Mouse (Mus musculus): ENCODE data around the gene 2310034G01Rik.

2310034G01Rik gene

GRCm38 (mm10) chr19:46314872-46315742 lies 35.0 kb downstream of the 2310034G01Rik start:
- DNase-seq (ENCODE audit: low spot score in 2 of 2), result peak; percentile 13 to 15

DNA sequence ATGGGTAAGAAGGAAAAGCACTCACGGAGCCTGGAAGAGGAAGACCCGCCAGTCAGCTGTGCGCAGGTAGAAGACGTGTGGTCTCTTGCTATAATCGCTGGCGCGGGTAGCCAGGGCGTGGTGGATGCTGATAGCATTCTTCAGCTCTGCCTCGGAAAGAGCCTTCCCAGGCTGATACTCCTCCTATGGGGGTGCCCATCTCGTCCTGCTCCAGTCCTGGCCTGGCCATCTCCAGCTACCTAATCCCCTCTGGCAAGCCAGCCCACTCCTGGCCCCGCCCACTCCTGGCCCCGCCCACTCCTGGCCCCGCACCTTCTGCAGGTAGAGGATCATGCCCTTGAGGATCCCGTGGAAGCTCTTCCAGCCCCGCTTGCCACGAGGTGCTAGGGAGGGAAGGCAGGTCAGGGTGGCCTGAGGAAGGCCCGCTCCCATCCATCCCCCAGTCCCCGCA lies 35.9 kb downstream of the 2310034G01Rik start:
- DNase-seq (ENCODE audit: low spot score in 2 of 2), result peak; percentile 32 to 34

- no peak for DNase-seq (ENCODE audit: low spot score in 2 of 2)
Measured at GRCm38 (mm10) chr19:46313591-46313990, 36.5 kb downstream of the 2310034G01Rik start.

GRCm38 (mm10) chr19:46313116-46313515 lies 37.0 kb downstream of the 2310034G01Rik start:
- no peak for DNase-seq (ENCODE audit: low spot score in 2 of 2)

GRCm38 (mm10) chr19:46312566-46312965 lies 37.5 kb downstream of the 2310034G01Rik start:
- no peak for DNase-seq (ENCODE audit: low spot score in 2 of 2)

- no peak for DNase-seq (ENCODE audit: low spot score in 2 of 2)
Measured at GRCm38 (mm10) chr19:46311341-46311740, 38.8 kb downstream of the 2310034G01Rik start.

DNA sequence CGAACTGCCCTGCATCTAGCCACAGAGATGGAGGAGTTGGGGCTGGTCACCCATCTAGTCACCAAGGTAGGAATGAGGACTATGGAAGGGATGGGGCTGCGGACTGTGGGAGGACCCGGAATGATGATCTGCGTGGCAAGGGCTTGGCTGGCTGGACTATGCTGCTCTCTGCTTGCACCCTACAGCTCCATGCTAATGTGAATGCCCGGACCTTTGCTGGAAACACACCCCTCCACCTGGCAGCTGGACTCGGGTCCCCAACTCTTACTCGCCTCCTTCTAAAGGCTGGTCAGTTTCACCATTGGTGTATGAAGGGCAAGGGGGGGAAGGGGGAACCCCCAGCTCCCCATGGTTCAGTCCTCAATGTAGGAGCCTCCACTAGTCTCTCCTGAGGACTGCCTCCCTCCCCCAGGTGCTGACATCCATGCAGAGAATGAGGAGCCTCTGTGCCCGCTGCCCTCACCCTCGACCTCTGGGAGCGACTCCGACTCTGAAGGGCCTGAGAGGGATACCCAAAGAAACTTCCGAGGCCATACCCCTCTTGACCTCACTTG lies 39.7 kb downstream of the 2310034G01Rik start:
- no peak for DNase-seq (ENCODE audit: low spot score in 2 of 2)

GRCm38 (mm10) chr19:46309651-46310305 lies 40.3 kb downstream of the 2310034G01Rik start:
- DNase-seq (ENCODE audit: low spot score in 2 of 2), result peak in 1 of 2 experiments; percentile 7

DNA sequence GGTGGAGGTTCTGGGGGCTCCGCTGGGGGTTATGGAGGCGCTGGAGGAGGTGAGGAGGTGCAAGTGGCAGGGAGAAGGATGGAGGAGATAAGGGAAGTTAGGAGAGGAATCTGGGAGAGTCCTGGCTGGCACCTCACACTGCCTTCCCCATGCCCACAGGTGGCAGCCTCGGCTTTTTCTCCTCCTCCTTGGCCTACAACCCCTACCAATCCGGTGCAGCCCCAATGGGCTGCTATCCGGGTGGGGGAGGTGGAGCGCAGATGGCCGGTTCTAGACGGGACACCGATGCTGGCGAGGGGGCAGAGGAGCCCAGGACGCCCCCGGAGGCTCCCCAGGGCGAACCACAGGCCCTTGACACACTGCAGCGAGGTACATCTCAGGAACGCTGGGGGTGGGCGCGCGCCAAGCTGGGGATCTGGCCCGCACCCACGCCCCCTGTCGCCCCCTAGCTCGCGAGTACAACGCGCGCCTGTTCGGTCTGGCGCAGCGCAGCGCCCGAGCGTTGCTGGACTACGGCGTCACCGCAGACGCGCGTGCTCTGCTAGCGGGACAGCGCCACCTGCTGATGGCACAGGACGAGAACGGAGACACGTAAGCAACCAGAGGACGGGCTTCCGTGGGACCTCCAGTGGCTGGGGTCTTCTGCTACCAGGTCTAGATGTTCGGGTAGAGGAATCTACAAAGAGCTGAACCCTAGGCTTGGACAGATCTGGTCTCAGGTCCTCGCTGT lies 41.2 kb downstream of the 2310034G01Rik start:
- peak; percentile 75 to 85 for DNase-seq (ENCODE audit: low spot score in 2 of 2)

DNA sequence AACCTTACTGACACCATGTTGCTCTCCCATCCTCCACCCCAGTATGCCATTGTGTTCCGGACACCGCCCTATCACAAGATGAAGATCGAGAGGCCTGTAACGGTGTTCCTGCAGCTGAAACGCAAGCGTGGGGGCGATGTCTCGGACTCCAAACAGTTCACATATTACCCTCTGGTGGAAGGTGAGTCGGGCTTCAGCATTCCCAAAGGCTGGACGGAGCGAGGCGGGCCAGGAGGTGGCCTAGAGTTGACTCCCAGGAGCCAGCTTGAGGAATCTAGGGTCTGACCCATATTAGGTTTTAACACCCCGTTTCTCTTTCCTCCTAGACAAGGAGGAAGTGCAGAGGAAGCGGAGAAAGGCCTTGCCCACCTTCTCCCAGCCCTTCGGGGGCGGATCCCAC lies 41.8 kb downstream of the 2310034G01Rik start:
- no peak for DNase-seq (ENCODE audit: low spot score in 2 of 2)

DNA sequence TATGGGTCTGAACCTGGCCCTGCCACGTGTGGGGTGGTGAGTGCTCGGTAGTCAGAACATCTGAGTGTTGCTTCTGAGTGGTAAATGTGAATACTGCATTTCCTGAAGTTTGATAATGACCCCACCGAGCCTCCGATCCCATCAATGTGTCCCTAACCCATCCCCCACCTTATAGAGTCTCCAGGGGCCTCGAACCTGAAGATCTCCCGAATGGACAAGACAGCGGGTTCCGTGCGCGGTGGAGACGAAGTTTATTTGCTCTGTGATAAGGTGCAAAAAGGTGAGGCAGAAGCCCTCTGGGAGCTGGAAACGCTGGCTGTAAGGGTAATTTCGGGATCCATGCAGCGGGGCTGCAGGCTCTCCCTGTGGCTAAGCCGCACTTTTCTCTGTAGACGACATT lies 42.3 kb downstream of the 2310034G01Rik start:
- DNase-seq (ENCODE audit: low spot score in 2 of 2), result no peak

DNA sequence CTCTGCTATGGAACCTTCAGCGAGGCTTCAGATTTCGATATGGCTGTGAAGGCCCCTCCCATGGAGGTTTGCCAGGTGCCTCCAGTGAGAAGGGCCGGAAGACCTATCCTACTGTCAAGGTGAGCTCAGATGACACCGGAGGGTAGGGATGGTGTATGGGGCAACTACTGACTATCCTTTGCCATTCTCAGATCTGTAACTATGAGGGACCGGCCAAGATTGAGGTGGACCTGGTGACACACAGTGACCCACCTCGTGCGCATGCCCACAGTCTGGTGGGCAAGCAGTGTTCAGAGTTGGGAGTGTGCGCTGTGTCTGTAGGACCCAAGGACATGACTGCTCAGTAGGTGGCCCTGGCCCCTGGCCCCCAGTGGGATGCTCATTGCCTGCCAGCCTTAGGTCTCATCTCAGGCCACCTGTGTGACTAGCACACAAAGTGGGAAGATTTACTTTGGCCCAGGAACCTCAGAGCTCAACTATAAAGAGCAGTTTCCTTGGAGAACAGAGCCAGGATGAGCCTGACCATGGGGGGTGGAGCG lies 43.3 kb downstream of the 2310034G01Rik start:
- no peak for DNase-seq (ENCODE audit: low spot score in 2 of 2)

DNA sequence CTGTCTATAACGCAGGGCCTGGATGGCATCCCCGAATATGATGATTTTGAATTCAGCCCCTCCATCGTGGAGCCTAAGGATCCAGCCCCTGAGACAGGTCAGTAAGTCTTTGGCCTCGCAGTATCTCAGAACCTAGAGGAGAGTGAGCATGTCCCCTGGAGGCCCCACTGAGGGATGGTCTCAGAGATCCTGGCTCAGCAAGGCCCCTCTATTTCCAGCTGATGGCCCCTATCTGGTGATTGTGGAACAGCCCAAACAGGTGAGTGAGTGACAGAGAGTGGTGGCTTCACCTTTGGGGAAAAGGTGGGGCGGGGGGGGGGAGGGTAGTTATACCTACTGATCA lies 43.9 kb downstream of the 2310034G01Rik start:
- DNase-seq (ENCODE audit: low spot score in 2 of 2), result no peak

DNA sequence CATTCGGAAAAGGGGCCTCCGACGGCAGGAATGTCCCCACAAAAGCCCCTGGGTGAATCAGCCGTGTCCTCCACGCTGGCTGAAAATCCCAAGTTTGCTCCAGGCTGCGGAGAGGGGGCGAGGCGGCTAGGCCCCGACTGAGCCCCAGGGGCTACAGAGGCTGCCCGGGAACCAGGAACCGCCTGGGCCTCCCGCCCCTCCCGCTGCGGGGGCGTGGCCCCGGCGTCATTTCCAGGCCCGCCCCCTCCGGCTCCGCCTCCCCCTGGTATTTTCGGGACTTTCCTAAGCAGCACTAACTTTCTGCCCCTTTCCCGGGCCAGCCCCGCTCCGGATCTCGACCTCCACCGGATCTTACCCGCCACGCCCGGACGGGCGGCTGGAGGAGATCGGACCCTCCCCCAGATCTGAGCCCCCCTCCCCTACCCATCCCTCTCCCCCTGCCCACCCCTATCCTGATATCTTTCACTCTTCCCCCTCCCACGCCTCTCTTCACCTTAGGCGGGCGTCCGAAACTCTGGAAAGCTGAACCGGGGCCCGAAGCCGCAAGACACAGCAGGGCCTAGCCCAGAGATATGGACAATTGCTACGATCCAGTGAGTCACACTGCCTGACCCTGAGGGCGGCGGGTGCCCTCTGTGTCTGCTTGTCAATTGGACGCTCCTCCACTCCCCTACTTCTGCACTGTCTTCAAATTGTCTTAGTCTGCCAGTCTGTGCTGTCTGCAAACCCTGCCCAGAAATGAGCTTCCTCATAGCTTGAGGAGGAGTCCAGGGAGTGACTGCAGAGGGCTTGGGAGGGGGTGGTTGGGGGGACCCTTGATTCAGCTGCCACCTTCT lies 44.5 kb downstream of the 2310034G01Rik start:
- peak; percentile 82 to 89 for DNase-seq (ENCODE audit: low spot score in 2 of 2)

DNA sequence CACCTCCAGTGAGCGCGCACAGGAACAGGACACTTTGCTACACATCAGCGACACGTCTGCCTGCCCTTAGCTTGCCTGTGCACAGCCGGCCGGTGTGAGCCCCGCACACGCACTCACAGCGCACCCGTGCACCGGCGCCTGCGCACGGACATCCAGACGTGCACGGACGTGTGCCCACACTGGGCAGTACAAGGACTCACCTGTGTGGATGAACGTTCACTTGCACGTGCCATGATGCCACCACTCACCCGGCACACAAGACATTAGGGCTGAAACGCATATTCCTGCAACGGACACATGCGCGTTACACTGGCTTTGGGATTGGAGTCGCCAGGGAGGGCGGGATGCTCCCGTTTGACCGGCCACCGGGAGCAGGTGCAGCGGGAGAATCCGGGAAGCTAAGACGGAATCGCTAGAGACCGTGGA lies 45.2 kb downstream of the 2310034G01Rik start:
- no peak for DNase-seq (ENCODE audit: low spot score in 2 of 2)

GRCm38 (mm10) chr19:46304216-46304841 lies 45.8 kb downstream of the 2310034G01Rik start, which contains the start of gene Nfkb2:
TSS of gene Nfkb2 (plus strand) at chr19:46304320.
- peak; percentile 83 to 88 for DNase-seq (ENCODE audit: low spot score in 2 of 2)

DNA sequence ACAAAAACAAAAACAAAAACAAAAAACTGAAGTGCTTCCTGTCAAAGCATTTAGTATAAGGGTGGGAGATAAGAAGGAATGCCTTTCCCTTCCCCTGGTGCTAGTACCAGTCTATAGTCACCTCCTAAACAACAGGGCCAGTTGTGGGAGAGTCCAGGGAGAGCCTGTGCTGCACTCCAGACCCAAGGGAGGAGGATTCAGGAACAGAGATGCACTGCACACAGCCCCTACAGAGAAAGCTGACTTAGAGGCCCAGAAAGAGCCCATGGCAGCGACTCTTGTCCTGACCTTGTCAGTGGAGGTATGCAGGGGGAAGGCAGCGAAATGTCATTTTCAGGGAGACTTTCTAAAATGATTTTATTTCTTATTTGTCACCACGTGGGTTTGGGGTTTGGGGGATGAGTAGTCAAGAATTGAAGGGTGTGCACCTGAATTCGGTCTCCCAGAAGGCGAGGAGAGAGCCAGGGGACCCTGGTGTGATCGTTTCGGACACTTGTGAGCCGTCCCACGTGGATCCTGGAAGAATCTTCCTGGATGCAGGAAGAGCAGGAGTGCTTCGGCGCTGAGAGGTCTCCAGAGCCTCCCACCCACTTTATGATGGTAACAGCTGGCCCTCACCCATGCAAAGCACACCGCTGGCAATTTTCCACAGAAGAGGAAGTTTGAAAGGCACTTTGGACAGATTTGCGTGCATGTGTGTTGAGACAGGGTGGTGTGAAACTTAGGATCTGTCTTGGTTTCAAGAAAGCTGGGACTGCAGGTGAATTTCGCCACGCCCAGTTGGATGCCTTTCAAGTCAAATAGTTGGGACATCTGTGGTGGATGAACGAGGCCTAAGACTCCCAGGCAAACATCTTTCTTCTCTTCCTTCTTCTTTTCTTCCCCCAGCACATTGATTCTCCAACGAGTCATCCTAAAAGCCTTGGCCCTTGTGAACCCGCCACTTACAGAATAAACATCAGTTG lies 46.6 kb downstream of the 2310034G01Rik start:
- no peak for DNase-seq (ENCODE audit: low spot score in 2 of 2)

GRCm38 (mm10) chr19:46302551-46302950 lies 47.6 kb downstream of the 2310034G01Rik start:
- DNase-seq (ENCODE audit: low spot score in 2 of 2), result no peak
